Mouse (Mus musculus): ENCODE data around the gene Lmna. TPM values are rescaled to one million over a fixed set of nuclear protein-coding genes. Genes with fewer than 3 reads are reported as not detected.

Gene Lmna
- total RNA-seq, 2 experiments from 2014 or later = 0.41 TPM; not detected in 1

- ATAC-seq (replicated peaks; ENCODE audit: poor library complexity, severe bottlenecking) = peak; percentile 44
Measured at GRCm38 (mm10) chr3:88502641-88503504, 6.9 kb downstream of the Lmna start.

- no peak for ATAC-seq (replicated peaks; ENCODE audit: poor library complexity, severe bottlenecking)
Measured at GRCm38 (mm10) chr3:88502031-88502571, 7.7 kb downstream of the Lmna start.

GRCm38 (mm10) chr3:88501366-88502030 lies 8.3 kb downstream of the Lmna start:
- ATAC-seq (replicated peaks; ENCODE audit: poor library complexity, severe bottlenecking) = no peak

GRCm38 (mm10) chr3:88500655-88501365 lies 8.9 kb downstream of the Lmna start:
- no peak for ATAC-seq (replicated peaks; ENCODE audit: poor library complexity, severe bottlenecking)

GRCm38 (mm10) chr3:88500087-88500486 lies 9.7 kb downstream of the Lmna start:
- ATAC-seq (replicated peaks; ENCODE audit: poor library complexity, severe bottlenecking) = no peak

- ATAC-seq (replicated peaks; ENCODE audit: poor library complexity, severe bottlenecking) = no peak
Measured at GRCm38 (mm10) chr3:88499580-88499979, 10.2 kb downstream of the Lmna start.

GRCm38 (mm10) chr3:88495741-88496415 lies 13.9 kb downstream of the Lmna start:
- no peak for ATAC-seq (replicated peaks; ENCODE audit: poor library complexity, severe bottlenecking)

- ATAC-seq (replicated peaks; ENCODE audit: poor library complexity, severe bottlenecking) = no peak
Measured at GRCm38 (mm10) chr3:88494836-88495628, 14.7 kb downstream of the Lmna start.

- ATAC-seq (replicated peaks; ENCODE audit: poor library complexity, severe bottlenecking) = no peak
Measured at GRCm38 (mm10) chr3:88493706-88494582, 15.8 kb downstream of the Lmna start.

- ATAC-seq (replicated peaks; ENCODE audit: poor library complexity, severe bottlenecking) = no peak
Measured at GRCm38 (mm10) chr3:88487396-88487795, 22.4 kb downstream of the Lmna start.

GRCm38 (mm10) chr3:88486887-88487286 lies 22.9 kb downstream of the Lmna start:
- no peak for ATAC-seq (replicated peaks; ENCODE audit: poor library complexity, severe bottlenecking)

GRCm38 (mm10) chr3:88486043-88486442 lies 23.7 kb downstream of the Lmna start:
- ATAC-seq (replicated peaks; ENCODE audit: poor library complexity, severe bottlenecking) = no peak

- peak; percentile 30 for ATAC-seq (replicated peaks; ENCODE audit: poor library complexity, severe bottlenecking)
Measured at GRCm38 (mm10) chr3:88484597-88485316, 25.0 kb downstream of the Lmna start.

- ATAC-seq (replicated peaks; ENCODE audit: poor library complexity, severe bottlenecking) = peak; percentile 76
Measured at GRCm38 (mm10) chr3:88483621-88484020, 26.1 kb downstream of the Lmna start.

- 0 out of 2 replicates have a peak, but pooled peaks have one; percentile 8 for ATAC-seq (replicated peaks; ENCODE audit: poor library complexity, severe bottlenecking)
Measured at GRCm38 (mm10) chr3:88483141-88483540, 26.6 kb downstream of the Lmna start.

- ATAC-seq (replicated peaks; ENCODE audit: poor library complexity, severe bottlenecking) = no peak
Measured at GRCm38 (mm10) chr3:88482336-88482735, 27.4 kb downstream of the Lmna start.

GRCm38 (mm10) chr3:88481372-88482040 lies 28.2 kb downstream of the Lmna start:
- ATAC-seq (replicated peaks; ENCODE audit: poor library complexity, severe bottlenecking) = no peak
